Mouse (Mus musculus) limb, embryonic 14.5 days (tissue): ENCODE measurements around the gene Pakap. TPM values are rescaled to one million over a fixed set of nuclear protein-coding genes. Genes with fewer than 3 reads are reported as not detected.

Experiments used
- ATAC-seq: fragments of 200-750 bp; cut with Nextera tagmentation; 2 replicates; pipeline ENCODE4 v1.8.0; 2017; ENCODE audit warnings: low read depth, moderate number of reproducible peaks, moderate TSS enrichment; ENCODE audit not compliant: low FRiP score
- DNase-seq: peaks from one replicate; pipeline ENCODE4 v3.0.0-alpha.2; 2015; ENCODE audit warnings: low spot score
- H3K27ac ChIP-seq: fragments of 300-500 bp; sonication (generic); replicated peaks from 2 replicates; pipeline ENCODE4 v1.5.1; 2014; ENCODE audit warnings: low read depth, mild to moderate bottlenecking, low read length, moderate library complexity, mixed read lengths
- H3K27me3 ChIP-seq: fragments of 300-500 bp; sonication (generic); 2 replicates; pipeline ENCODE4 v1.6.1; 2014; ENCODE audit warnings: low read length, mixed read lengths; ENCODE audit not compliant: control insufficient read depth, insufficient read depth
- H3K36me3 ChIP-seq: fragments of 300-500 bp; sonication (generic); 2 replicates; pipeline ENCODE4 v1.6.1; 2014; ENCODE audit warnings: mild to moderate bottlenecking, low read length, moderate library complexity, mixed read lengths; ENCODE audit not compliant: control insufficient read depth, insufficient read depth
- H3K4me1 ChIP-seq: fragments of 300-500 bp; sonication (generic); 2 replicates; pipeline ENCODE4 v1.6.1; 2014; ENCODE audit warnings: antibody characterized with exemption, low read length, mixed read lengths; ENCODE audit not compliant: control insufficient read depth, insufficient read depth
- H3K4me2 ChIP-seq: fragments of 300-500 bp; sonication (generic); replicated peaks from 2 replicates; pipeline ENCODE4 v1.6.1; 2014; ENCODE audit warnings: low read depth, mild to moderate bottlenecking, low read length, moderate library complexity; ENCODE audit not compliant: severe bottlenecking
- H3K4me3 ChIP-seq: fragments of 300-500 bp; sonication (generic); replicated peaks from 2 replicates; pipeline ENCODE4 v1.5.1; 2014; ENCODE audit warnings: low read length
- H3K9ac ChIP-seq: fragments of 300-500 bp; sonication (generic); 2 replicates; pipeline ENCODE4 v1.6.1; 2014; ENCODE audit warnings: mild to moderate bottlenecking, low read depth, low read length, moderate library complexity; ENCODE audit not compliant: severe bottlenecking
- H3K9me3 ChIP-seq: fragments of 300-500 bp; sonication (generic); 2 replicates; pipeline ENCODE4 v1.6.1; 2016; ENCODE audit warnings: low read length; ENCODE audit not compliant: control insufficient read depth
- POLR2A ChIP-seq: fragments of 200-500 bp; IDR thresholded peaks from 2 replicates; pipeline ENCODE4 v1.8.0; 2012; ENCODE audit warnings: inconsistent platforms, mild to moderate bottlenecking, moderate library complexity, borderline replicate concordance; ENCODE audit not compliant: insufficient read depth, insufficient read length; ENCODE audit errors: extremely low read depth
- WGBS: fragments of 180-500 bp; shearing (Covaris S2); extraction: QIAGEN DNeasy Blood & Tissue Kit; methylation state at CpG from one replicate; pipeline ENCODE4 v1.1.7; 2014; 5-methylcytosine and 5-hydroxymethylcytosine counted together
- polyA plus RNA-seq, 2 experiments: library from polyadenylated mRNA; depleted of rRNA in 1 of 2; stranded (reverse) in 1 of 2; unstranded in 1 of 2; fragments of >200 nt; fragmentation: Nextera tagmentation in 1 of 2; extraction: Ambion mirVana in 1 of 2; gene quantifications; 2 replicates each; pipeline versions ENCODE4 v1.2.1 to v1.2.3; 2012 to 2014

Gene Pakap
- polyA plus RNA-seq, 2 experiments, result 6.4 to 26.9 TPM

DNA sequence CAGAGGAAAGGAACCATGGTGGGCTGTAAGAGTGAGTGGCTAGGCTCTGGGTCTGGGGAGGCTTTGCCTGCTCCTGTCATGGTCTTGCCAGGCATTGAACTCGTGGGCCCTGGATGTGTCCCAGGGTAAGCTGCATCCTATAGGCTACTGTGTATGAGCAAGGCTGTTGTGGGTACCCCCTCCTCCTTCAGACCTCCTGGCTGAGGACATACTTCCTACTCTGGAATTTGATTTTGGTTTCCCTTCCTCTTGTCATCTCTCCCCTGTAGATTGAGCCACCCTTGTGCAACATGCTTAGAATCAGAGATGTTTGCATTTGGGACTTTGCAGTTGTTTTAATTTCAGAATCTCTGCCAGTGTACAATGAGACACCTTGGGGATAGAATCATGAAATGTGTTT, 83.0 kb downstream of the Pakap start:
- no peak overlapping the region for H3K4me3 ChIP-seq
- H3K4me1 ChIP-seq, result no peaks in the 10 kb centered on the region
- H3K27ac ChIP-seq, result no peak overlapping the region
- no peak overlapping the region for H3K4me2 ChIP-seq
- TF ChIP-seq POLR2A, result no peak
- no peak for DNase-seq
- 67% methylated on average over 1 of the region's 1 CpGs for whole genome bisulfite sequencing
- no peak for ATAC-seq
- no peaks in the 10 kb centered on the region for H3K27me3 ChIP-seq
- H3K36me3 ChIP-seq, result peaks cover 21% of the 10 kb centered on the region
- no peaks in the 10 kb centered on the region for H3K9me3 ChIP-seq
- H3K9ac ChIP-seq, result no peak overlapping the region

DNA sequence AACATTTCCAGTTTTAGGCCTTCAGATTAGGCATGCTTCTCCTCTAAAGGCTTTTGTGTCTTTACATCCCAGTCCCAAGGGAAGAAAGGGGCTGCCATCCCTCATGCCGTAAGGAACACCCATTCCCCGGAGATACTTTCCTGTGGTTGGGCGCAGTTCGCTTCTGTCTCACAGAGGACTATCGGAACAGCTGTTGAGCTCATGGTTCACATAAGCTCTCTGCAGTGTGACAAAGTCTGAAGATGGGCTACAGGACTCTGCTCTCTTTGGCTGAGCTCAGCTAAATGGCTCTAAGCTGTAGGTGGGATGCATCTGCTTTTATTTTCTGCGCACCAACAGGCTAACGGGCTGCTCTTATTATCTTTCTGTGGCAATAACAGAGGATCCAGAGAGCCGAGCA, 83.6 kb downstream of the Pakap start:
- Histone ChIP-seq H3K9me3 (no peaks in the 10 kb centered on the region), H3K27me3 (no peaks in the 10 kb centered on the region), H3K9ac (no peak overlapping the region), H3K27ac (no peak overlapping the region), H3K4me2 (no peak overlapping the region), H3K4me1 (no peaks in the 10 kb centered on the region), H3K36me3 (peaks cover 21% of the 10 kb centered on the region), H3K4me3 (no peak overlapping the region)
- no peak for TF ChIP-seq POLR2A
- ATAC-seq (no peak), DNase-seq (no peak)
- WGBS, result 84% methylated on average over 8 of the region's 8 CpGs

DNA sequence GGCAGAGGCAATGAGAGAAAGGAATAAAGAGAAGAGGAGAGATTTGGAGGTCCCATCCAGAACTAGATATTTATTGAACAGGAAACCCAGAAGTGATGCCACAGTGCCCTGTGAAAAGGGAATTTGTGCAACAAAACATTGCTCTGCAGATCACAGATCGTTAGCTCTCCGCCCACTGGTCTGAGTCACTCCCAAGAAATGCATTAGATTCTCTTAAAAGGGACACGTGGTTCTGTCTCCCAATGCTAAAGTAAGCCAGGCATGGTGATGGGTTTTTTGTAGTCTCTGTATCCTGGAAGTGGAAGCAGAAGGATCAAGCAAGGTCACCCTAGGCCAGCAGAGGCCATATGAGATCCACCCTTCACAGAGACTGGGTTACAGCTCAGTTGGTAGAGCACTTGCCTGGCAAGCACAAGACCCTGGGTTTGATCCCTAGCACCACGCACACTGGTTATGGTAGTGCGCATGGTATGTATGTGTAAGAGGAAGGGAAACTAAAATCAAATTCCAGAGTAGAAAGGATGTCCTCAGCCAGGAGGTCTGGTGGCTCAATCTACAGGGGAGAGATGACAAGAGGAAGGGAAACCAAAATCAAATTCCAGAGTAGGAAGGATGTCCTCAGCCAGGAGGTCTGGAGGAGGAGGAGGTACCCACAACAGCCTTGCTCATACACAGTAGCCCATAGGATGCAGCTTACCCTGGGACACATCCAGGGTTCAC, 84.4 kb downstream of the Pakap start:
- no peak for DNase-seq
- WGBS, result 83% methylated on average over 5 of the region's 5 CpGs
- no peak overlapping the region for H3K9ac ChIP-seq
- H3K4me1 ChIP-seq, result no peaks in the 10 kb centered on the region
- H3K4me3 ChIP-seq, result no peak overlapping the region
- H3K27me3 ChIP-seq, result no peaks in the 10 kb centered on the region
- no peak overlapping the region for H3K27ac ChIP-seq
- TF ChIP-seq POLR2A, result no peak
- H3K4me2 ChIP-seq, result no peak overlapping the region
- peaks cover 25% of the 10 kb centered on the region for H3K36me3 ChIP-seq
- ATAC-seq, result no peak
- H3K9me3 ChIP-seq, result no peaks in the 10 kb centered on the region

DNA sequence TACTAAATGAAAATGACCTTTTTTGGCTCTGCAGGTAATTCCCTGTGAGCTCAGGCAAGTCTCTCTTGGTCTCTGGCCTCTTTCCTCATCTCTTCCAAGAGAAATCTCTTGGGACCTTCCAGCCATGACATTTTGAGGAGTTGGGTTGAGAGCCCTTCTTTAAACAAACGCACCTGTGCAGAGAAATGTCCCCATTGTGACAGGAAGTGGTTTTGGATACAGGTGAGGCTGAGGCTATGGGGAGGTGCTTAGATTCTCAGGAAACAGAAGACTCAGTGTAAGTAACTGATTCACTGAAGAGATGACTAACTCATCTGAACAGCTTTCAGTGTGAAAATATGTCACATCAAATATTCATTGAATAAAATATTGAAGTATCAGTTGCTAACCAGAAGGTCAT, 88.0 kb downstream of the Pakap start:
- Histone ChIP-seq H3K4me2 (no peak overlapping the region), H3K27me3 (no peaks in the 10 kb centered on the region), H3K9ac (no peak overlapping the region), H3K27ac (no peak overlapping the region), H3K9me3 (no peaks in the 10 kb centered on the region), H3K36me3 (peaks cover 12% of the 10 kb centered on the region), H3K4me3 (no peak overlapping the region), H3K4me1 (no peaks in the 10 kb centered on the region)
- TF ChIP-seq POLR2A, result no peak
- ATAC-seq (no peak), DNase-seq (no peak)
- WGBS, result 80% methylated on average over 1 of the region's 1 CpGs

DNA sequence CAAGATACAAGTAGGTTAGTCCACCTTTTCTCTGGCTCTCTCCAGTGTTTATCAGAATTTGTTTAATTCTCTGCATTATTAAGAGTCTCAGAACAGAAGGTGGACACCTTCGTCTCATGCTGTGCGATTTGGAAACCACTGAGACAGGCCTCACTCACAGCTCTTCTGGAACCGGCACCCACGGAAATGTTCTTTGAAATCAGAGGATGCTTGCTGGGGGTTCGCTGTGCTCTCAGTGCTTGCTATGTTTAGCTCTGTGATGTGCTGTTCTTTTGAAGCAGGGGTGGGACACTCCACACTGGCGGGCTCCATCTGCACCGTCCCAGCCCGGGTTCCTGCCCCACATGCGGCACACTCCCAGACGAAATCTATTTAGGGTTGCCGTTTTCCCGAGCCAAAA, 88.4 kb downstream of the Pakap start:
- Histone ChIP-seq H3K9ac (no peak overlapping the region), H3K27me3 (no peaks in the 10 kb centered on the region), H3K4me2 (no peak overlapping the region), H3K9me3 (no peaks in the 10 kb centered on the region), H3K4me1 (no peaks in the 10 kb centered on the region), H3K27ac (no peak overlapping the region), H3K4me3 (no peak overlapping the region), H3K36me3 (peaks cover 11% of the 10 kb centered on the region)
- ATAC-seq, result no peak
- WGBS, result 87% methylated on average over 12 of the region's 12 CpGs
- no peak for TF ChIP-seq POLR2A
- DNase-seq, result no peak
